Mouse (Mus musculus): ENCODE data around the gene Lamtor3. TPM values are rescaled to one million over a fixed set of nuclear protein-coding genes. Genes with fewer than 3 reads are reported as not detected.

The Lamtor3 gene
- polyA plus RNA-seq, 1 experiment from 2014 or later: 120 TPM

GRCm38 (mm10) chr3:137968105-137968819, 50.0 kb downstream of the Lamtor3 start:
- Histone ChIP-seq H3K4me3 (no peak overlapping the region), H3K4me1 (no peaks in the 10 kb centered on the region), H3K36me3 (no peaks in the 10 kb centered on the region), H3K4me2 (no peak overlapping the region), H3K27ac (no peak overlapping the region), H3K9ac (no peak overlapping the region), H3K27me3 (no peaks in the 10 kb centered on the region), H3K9me3 (no peaks in the 10 kb centered on the region)
- no peak for ATAC-seq (ENCODE audit: insufficient number of reproducible peaks, insufficient read depth, low FRiP score, low TSS enrichment, low read depth)
- 84% methylated on average over 14 of the region's 14 CpGs for WGBS

- no peak overlapping the region for H3K4me2 ChIP-seq
- WGBS: 82% methylated on average over 9 of the region's 9 CpGs
- H3K4me3 ChIP-seq: no peak overlapping the region
- no peak overlapping the region for H3K9ac ChIP-seq
- no peaks in the 10 kb centered on the region for H3K9me3 ChIP-seq
- no peak overlapping the region for H3K27ac ChIP-seq
- H3K36me3 ChIP-seq: no peaks in the 10 kb centered on the region
- H3K4me1 ChIP-seq: no peaks in the 10 kb centered on the region
- ATAC-seq (ENCODE audit: insufficient number of reproducible peaks, insufficient read depth, low FRiP score, low TSS enrichment, low read depth): no peak
- no peaks in the 10 kb centered on the region for H3K27me3 ChIP-seq
Measured at GRCm38 (mm10) chr3:137968820-137969486, 50.6 kb downstream of the Lamtor3 start.

- Histone ChIP-seq H3K27me3 (no peaks in the 10 kb centered on the region), H3K36me3 (no peaks in the 10 kb centered on the region), H3K4me1 (0 out of 2 replicates have a peak, but pooled peaks cover 7% of the 10 kb centered on the region), H3K4me3 (peak overlapping the region; percentile 23), H3K4me2 (peak overlapping the region; percentile 45), H3K9ac (0 out of 2 replicates have a peak overlapping the region, but pooled peaks have one; percentile 11), H3K9me3 (no peaks in the 10 kb centered on the region), H3K27ac (no peak overlapping the region)
- no peak for ATAC-seq (ENCODE audit: insufficient number of reproducible peaks, insufficient read depth, low FRiP score, low TSS enrichment, low read depth)
- 45% methylated on average over 12 of the region's 12 CpGs for WGBS
Measured at GRCm38 (mm10) chr3:137969951-137970350, 51.6 kb downstream of the Lamtor3 start.

- no peak for ATAC-seq (ENCODE audit: insufficient number of reproducible peaks, insufficient read depth, low FRiP score, low TSS enrichment, low read depth)
- WGBS: 84% methylated on average over 5 of the region's 5 CpGs
Measured at GRCm38 (mm10) chr3:137972224-137972623, 53.9 kb downstream of the Lamtor3 start.

GRCm38 (mm10) chr3:137972989-137973388, 54.7 kb downstream of the Lamtor3 start:
- no peak overlapping the region for H3K4me2 ChIP-seq
- H3K27me3 ChIP-seq: no peaks in the 10 kb centered on the region
- 90% methylated on average over 7 of the region's 7 CpGs for WGBS
- no peak overlapping the region for H3K9ac ChIP-seq
- peaks cover 17% of the 10 kb centered on the region for H3K4me1 ChIP-seq
- H3K9me3 ChIP-seq: no peaks in the 10 kb centered on the region
- H3K27ac ChIP-seq: no peak overlapping the region
- H3K36me3 ChIP-seq: no peaks in the 10 kb centered on the region
- no peak overlapping the region for H3K4me3 ChIP-seq
- peak; percentile 77; the same call in 1 of the 2 replicates for ATAC-seq (ENCODE audit: insufficient number of reproducible peaks, insufficient read depth, low FRiP score, low TSS enrichment, low read depth)

More at GRCm38 (mm10) chr3:137972224-137972623, 53.9 kb downstream of the Lamtor3 start:
- H3K4me2 ChIP-seq: no peak overlapping the region
- H3K4me3 ChIP-seq: no peak overlapping the region
- peak overlapping the region; percentile 48 for H3K27ac ChIP-seq
- H3K27me3 ChIP-seq: no peaks in the 10 kb centered on the region
- peaks cover 13% of the 10 kb centered on the region for H3K4me1 ChIP-seq
- no peaks in the 10 kb centered on the region for H3K9me3 ChIP-seq
- no peak overlapping the region for H3K9ac ChIP-seq
- no peaks in the 10 kb centered on the region for H3K36me3 ChIP-seq

- Histone ChIP-seq H3K36me3 (no peaks in the 10 kb centered on the region), H3K9ac (no peak overlapping the region), H3K27ac (no peak overlapping the region), H3K4me3 (no peak overlapping the region), H3K27me3 (no peaks in the 10 kb centered on the region), H3K9me3 (no peaks in the 10 kb centered on the region), H3K4me1 (peaks cover 17% of the 10 kb centered on the region), H3K4me2 (no peak overlapping the region)
- ATAC-seq (ENCODE audit: insufficient number of reproducible peaks, insufficient read depth, low FRiP score, low TSS enrichment, low read depth): no peak
- WGBS: 35% methylated on average over 8 of the region's 8 CpGs
Measured at GRCm38 (mm10) chr3:137974306-137974705, 56.0 kb downstream of the Lamtor3 start.

GRCm38 (mm10) chr3:137975435-137975834, 57.1 kb downstream of the Lamtor3 start:
- H3K36me3 ChIP-seq: no peaks in the 10 kb centered on the region
- 72% methylated on average over 7 of the region's 7 CpGs for WGBS
- H3K4me2 ChIP-seq: no peak overlapping the region
- H3K4me1 ChIP-seq: peaks cover 21% of the 10 kb centered on the region
- H3K4me3 ChIP-seq: no peak overlapping the region
- no peak overlapping the region for H3K27ac ChIP-seq
- no peak for ATAC-seq (ENCODE audit: insufficient number of reproducible peaks, insufficient read depth, low FRiP score, low TSS enrichment, low read depth)
- H3K27me3 ChIP-seq: no peaks in the 10 kb centered on the region
- H3K9ac ChIP-seq: no peak overlapping the region
- no peaks in the 10 kb centered on the region for H3K9me3 ChIP-seq

- Histone ChIP-seq H3K9ac (no peak overlapping the region), H3K4me2 (no peak overlapping the region), H3K27ac (no peak overlapping the region), H3K9me3 (no peaks in the 10 kb centered on the region), H3K27me3 (no peaks in the 10 kb centered on the region), H3K4me3 (no peak overlapping the region), H3K4me1 (peaks cover 24% of the 10 kb centered on the region), H3K36me3 (no peaks in the 10 kb centered on the region)
- ATAC-seq (ENCODE audit: insufficient number of reproducible peaks, insufficient read depth, low FRiP score, low TSS enrichment, low read depth): no peak
- WGBS: 82% methylated on average over 17 of the region's 17 CpGs
Measured at GRCm38 (mm10) chr3:137975856-137976423, 57.6 kb downstream of the Lamtor3 start.

GRCm38 (mm10) chr3:137976943-137977628, 58.8 kb downstream of the Lamtor3 start:
- Histone ChIP-seq H3K36me3 (no peaks in the 10 kb centered on the region), H3K4me1 (peaks cover 31% of the 10 kb centered on the region), H3K27me3 (no peaks in the 10 kb centered on the region), H3K4me2 (no peak overlapping the region), H3K4me3 (no peak overlapping the region), H3K27ac (peak overlapping the region; percentile 39), H3K9me3 (no peaks in the 10 kb centered on the region), H3K9ac (no peak overlapping the region)
- ATAC-seq (ENCODE audit: insufficient number of reproducible peaks, insufficient read depth, low FRiP score, low TSS enrichment, low read depth): no peak
- WGBS: 21% methylated on average over 9 of the region's 9 CpGs

- no peak for ATAC-seq (ENCODE audit: insufficient number of reproducible peaks, insufficient read depth, low FRiP score, low TSS enrichment, low read depth)
- H3K4me1 ChIP-seq: peaks cover 31% of the 10 kb centered on the region
- H3K9me3 ChIP-seq: no peaks in the 10 kb centered on the region
- no peaks in the 10 kb centered on the region for H3K27me3 ChIP-seq
- H3K4me3 ChIP-seq: no peak overlapping the region
- H3K27ac ChIP-seq: peak overlapping the region; percentile 39; the same call in 1 of the 2 replicates
- H3K4me2 ChIP-seq: no peak overlapping the region
- WGBS: 32% methylated on average over 6 of the region's 6 CpGs
- no peak overlapping the region for H3K9ac ChIP-seq
- no peaks in the 10 kb centered on the region for H3K36me3 ChIP-seq
Measured at GRCm38 (mm10) chr3:137977629-137978041, 59.3 kb downstream of the Lamtor3 start.

GRCm38 (mm10) chr3:137978233-137978632, 59.9 kb downstream of the Lamtor3 start:
- peaks cover 31% of the 10 kb centered on the region for H3K4me1 ChIP-seq
- WGBS: 54% methylated on average over 5 of the region's 5 CpGs
- H3K4me3 ChIP-seq: no peak overlapping the region
- no peaks in the 10 kb centered on the region for H3K36me3 ChIP-seq
- no peaks in the 10 kb centered on the region for H3K27me3 ChIP-seq
- no peak overlapping the region for H3K9ac ChIP-seq
- H3K9me3 ChIP-seq: no peaks in the 10 kb centered on the region
- no peak overlapping the region for H3K27ac ChIP-seq
- no peak for ATAC-seq (ENCODE audit: insufficient number of reproducible peaks, insufficient read depth, low FRiP score, low TSS enrichment, low read depth)
- H3K4me2 ChIP-seq: no peak overlapping the region
